Mouse (Mus musculus) bone marrow, adult 2 months (tissue): ENCODE data around the gene Adgb. TPM values are rescaled to one million over a fixed set of nuclear protein-coding genes. Genes with fewer than 3 reads are reported as not detected.

Source experiments
- H3K27ac ChIP-seq: fragments of 200-500 bp; 2 replicates; pipeline ENCODE4 v1.5.1; 2012; ENCODE audit warnings: low read depth, mild to moderate bottlenecking, control low read depth, inconsistent platforms, low read length; ENCODE audit not compliant: control insufficient read depth, poor library complexity, insufficient read depth
- H3K4me1 ChIP-seq: fragments of 200-500 bp; 2 replicates; pipeline ENCODE4 v1.6.1; 2011; ENCODE audit warnings: low read length; ENCODE audit not compliant: control insufficient read depth, insufficient read depth
- H3K4me3 ChIP-seq: fragments of 200-500 bp; replicated peaks from 2 replicates; pipeline ENCODE3; 2011; ENCODE audit warnings: mild to moderate bottlenecking, low read depth, low read length, control low read depth; ENCODE audit not compliant: control insufficient read depth
- CTCF ChIP-seq: fragments of 200-500 bp; IDR thresholded peaks from 2 replicates; pipeline ENCODE4 v1.5.1; 2011; ENCODE audit warnings: low read length, control low read depth; ENCODE audit not compliant: control insufficient read depth, insufficient read depth
- POLR2A ChIP-seq: fragments of 200-500 bp; IDR thresholded peaks from 2 replicates; pipeline ENCODE4 v1.6.1; 2011; ENCODE audit warnings: low read depth, mild to moderate bottlenecking, control low read depth, low read length, borderline replicate concordance; ENCODE audit not compliant: control insufficient read depth
- WGBS: fragments of 180-500 bp; shearing (Covaris S2); methylation state at CpG from one replicate; pipeline ENCODE4 v1.1.7; 2018; 5-methylcytosine and 5-hydroxymethylcytosine counted together
- polyA plus RNA-seq: library from polyadenylated mRNA; stranded (reverse); fragments of >200 nt; gene quantifications from 2 replicates; pipeline ENCODE4 v1.2.4, GENCODE M21; 2011; ENCODE audit warnings: low replicate concordance; ENCODE audit not compliant: missing spikeins, insufficient read depth, insufficient read length

The Adgb gene
- polyA plus RNA-seq, 1 experiment = not detected

GRCm38 (mm10) chr10:10307384-10307783, 164.7 kb downstream of the Adgb start:
- TF ChIP-seq POLR2A (no peak), CTCF (no peak)
- Histone ChIP-seq H3K27ac (no peak overlapping the region), H3K4me3 (no peak overlapping the region), H3K4me1 (peaks cover 1% of the 10 kb centered on the region; the same call in 1 of the 2 replicates)
- 37% methylated on average over 5 of the region's 5 CpGs for WGBS

DNA sequence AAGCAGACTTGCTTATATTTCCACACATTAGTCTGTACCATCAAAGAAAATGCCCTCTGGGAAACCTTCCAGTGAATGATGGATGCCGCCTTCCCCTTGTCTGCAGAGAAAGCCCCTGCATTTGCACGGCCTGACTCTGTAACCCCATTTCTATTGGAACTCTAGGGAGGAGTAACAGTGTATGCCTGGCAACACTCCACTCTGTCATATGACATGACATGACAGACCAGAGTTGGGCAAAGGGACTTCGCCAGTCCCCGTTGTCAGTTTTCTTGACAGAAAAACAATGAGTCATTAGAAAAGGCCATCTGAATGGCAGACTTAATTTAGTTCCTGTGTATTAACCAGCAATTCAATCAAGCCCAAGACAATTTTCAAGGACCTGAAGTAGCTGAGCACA, 167.8 kb downstream of the Adgb start:
- 46% methylated on average over 4 of the region's 4 CpGs for WGBS
- peaks cover 1% of the 10 kb centered on the region; the same call in 1 of the 2 replicates for H3K4me1 ChIP-seq
- H3K27ac ChIP-seq = no peak overlapping the region
- no peak overlapping the region for H3K4me3 ChIP-seq
- TF ChIP-seq POLR2A (no peak), CTCF (no peak)

GRCm38 (mm10) chr10:10301692-10302091, 170.4 kb downstream of the Adgb start:
- 34% methylated on average over 4 of the region's 4 CpGs for WGBS
- H3K4me1 ChIP-seq = no peaks in the 10 kb centered on the region
- no peak overlapping the region for H3K4me3 ChIP-seq
- H3K27ac ChIP-seq = no peak overlapping the region
- TF ChIP-seq CTCF = no peak
- no peak for TF ChIP-seq POLR2A

- no peak overlapping the region for H3K4me3 ChIP-seq
Observed at GRCm38 (mm10) chr10:10300915-10301439, 171.1 kb downstream of the Adgb start.

GRCm38 (mm10) chr10:10299987-10300386, 172.1 kb downstream of the Adgb start:
- Histone ChIP-seq H3K27ac (no peak overlapping the region), H3K4me3 (no peak overlapping the region), H3K4me1 (no peaks in the 10 kb centered on the region)
- no peak for TF ChIP-seq CTCF
- TF ChIP-seq POLR2A = no peak
- WGBS = 78% methylated on average over 4 of the region's 4 CpGs

More at GRCm38 (mm10) chr10:10300915-10301439, 171.1 kb downstream of the Adgb start:
- 57% methylated on average over 8 of the region's 8 CpGs for WGBS
- H3K4me1 ChIP-seq = no peaks in the 10 kb centered on the region
- H3K27ac ChIP-seq = no peak overlapping the region; the same call in 1 of the 2 replicates
- TF ChIP-seq CTCF (no peak), POLR2A (no peak)

GRCm38 (mm10) chr10:10287221-10287867, 184.8 kb downstream of the Adgb start:
- TF ChIP-seq CTCF (no peak), POLR2A (no peak)
- Histone ChIP-seq H3K4me1 (no peaks in the 10 kb centered on the region), H3K4me3 (no peak overlapping the region), H3K27ac (no peak overlapping the region)
- 31% methylated on average over 2 of the region's 2 CpGs for WGBS

Other genes starting within 250 kb of the Adgb start
- gene Rab32, start 85.9 kb upstream of the Adgb start, polyA plus RNA-seq = 16.2 and 19.0 TPM in 2 replicates
- not detected in 2 replicates for gene Gm10944, start 209.0 kb upstream of the Adgb start, polyA plus RNA-seq